Mouse (Mus musculus) ES-E14 (cell line): ENCODE measurements around the gene Foxn3. TPM values are rescaled to one million over a fixed set of nuclear protein-coding genes. Genes with fewer than 3 reads are reported as not detected.

Experiments used
- DNase-seq: peaks from one replicate; pipeline ENCODE4 v3.0.0-alpha.2; 2013; ENCODE audit warnings: low read depth, low spot score
- H3K27ac ChIP-seq: 2 replicates; pipeline ENCODE4 v1.5.1; 2012; ENCODE audit warnings: low read depth, mild to moderate bottlenecking, low read length, moderate library complexity, mixed read lengths; ENCODE audit not compliant: poor library complexity, insufficient read depth, severe bottlenecking
- H3K36me3 ChIP-seq: 2 replicates; pipeline ENCODE4 v1.6.1; 2012; ENCODE audit warnings: mild to moderate bottlenecking, low read length, moderate library complexity, mixed read lengths; ENCODE audit not compliant: control insufficient read depth, poor library complexity, insufficient read depth, severe bottlenecking
- H3K4me1 ChIP-seq, 2 experiments: fragments of 150-350 bp in 1 of 2; sonication (generic) in 1 of 2; 2 replicates each; pipeline ENCODE4 v1.6.1; 2012; ENCODE audit warnings: low read length in 2 of 2, mild to moderate bottlenecking in 1 of 2, mixed read lengths in 1 of 2; ENCODE audit not compliant: control insufficient read depth in 2 of 2, insufficient read depth in 2 of 2, poor library complexity in 1 of 2
- H3K4me3 ChIP-seq, 2 experiments: fragments of 150-350 bp in 1 of 2; sonication (generic) in 1 of 2; 2 replicates each; pipeline ENCODE4 v1.5.1; 2012; ENCODE audit warnings: low read length in 2 of 2, low read depth in 1 of 2, mild to moderate bottlenecking in 1 of 2, mixed read lengths in 1 of 2; ENCODE audit not compliant: insufficient read depth in 1 of 2, poor library complexity in 1 of 2, severe bottlenecking in 1 of 2
- H3K9ac ChIP-seq: 2 replicates; pipeline ENCODE4 v1.6.1; 2012; ENCODE audit warnings: low read depth, mild to moderate bottlenecking, low read length, mixed read lengths; ENCODE audit not compliant: poor library complexity, insufficient read depth, severe bottlenecking
- H3K9me3 ChIP-seq: fragments of 150-350 bp; sonication (generic); 2 replicates; pipeline ENCODE4 v1.6.1; 2012; ENCODE audit warnings: low read depth, mild to moderate bottlenecking, low read length; ENCODE audit not compliant: control insufficient read depth, insufficient read depth
- CHD2 ChIP-seq: IDR thresholded peaks from 2 replicates; pipeline ENCODE4 v1.6.1; 2014; ENCODE audit warnings: mild to moderate bottlenecking, low read depth, low read length, inconsistent platforms
- HCFC1 ChIP-seq: IDR thresholded peaks from 2 replicates; pipeline ENCODE4 v1.6.1; 2012; ENCODE audit warnings: low read length, inconsistent platforms, borderline replicate concordance; ENCODE audit not compliant: insufficient read depth
- MAFK ChIP-seq: IDR thresholded peaks from 2 replicates; pipeline ENCODE4 v1.6.1; 2014; ENCODE audit warnings: mild to moderate bottlenecking, low read depth, low read length, inconsistent platforms; ENCODE audit not compliant: insufficient read depth
- ZC3H11A ChIP-seq: IDR thresholded peaks from 2 replicates; pipeline ENCODE4 v1.6.1; 2012; ENCODE audit warnings: low read depth, mild to moderate bottlenecking, inconsistent platforms, low read length, borderline replicate concordance
- ZNF384 ChIP-seq: IDR thresholded peaks from 2 replicates; pipeline ENCODE4 v1.6.1; 2012; ENCODE audit warnings: low read depth, low read length, inconsistent platforms
- in situ Hi-C, 2 experiments: fragments of 600-800 bp; cut with MboI; formaldehyde crosslinking; loops; one replicate each; pipeline ENCODE4 v1.15.1; 2025; ENCODE audit warnings: low sequenced_read_pairs in 2 of 2, inconsistent platforms in 1 of 2; ENCODE audit not compliant: unreplicated experiment in 2 of 2
- total RNA-seq: library from RNA; depleted of rRNA; stranded (reverse); fragments of 300-350 nt; gene quantifications from 2 replicates; pipeline ENCODE4 v1.2.3, GENCODE M21; 2012

Foxn3 gene
- total RNA-seq, 1 experiment = 34.6 TPM

DNA sequence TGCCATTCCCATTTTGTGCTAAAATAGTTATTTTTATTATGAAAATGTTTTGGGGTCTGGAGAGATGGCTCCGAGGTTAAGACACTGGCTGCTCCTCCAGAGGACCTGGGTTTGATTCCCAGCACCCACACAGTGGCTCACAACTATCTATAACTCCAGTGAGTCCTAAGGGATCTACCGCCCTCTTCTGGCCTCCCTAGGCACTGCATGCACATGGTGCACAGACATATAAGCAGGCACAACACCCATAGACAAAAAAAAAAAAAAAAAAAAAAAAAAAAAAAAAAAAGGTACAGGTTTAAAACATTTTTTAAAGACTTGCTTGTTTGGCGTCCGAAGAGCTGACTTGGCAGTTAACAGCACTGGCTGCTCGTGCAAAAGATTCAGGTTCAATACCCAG, 391.2 kb downstream of the Foxn3 start:
- no peak overlapping the region for H3K9ac ChIP-seq
- in situ Hi-C loops = no loop called here
- no peak overlapping the region for H3K27ac ChIP-seq
- TF ChIP-seq ZNF384 (peak; percentile 90), MAFK (no peak), HCFC1 (no peak), ZC3H11A (peak; percentile 51; the same call in 1 of the 2 replicates)
- H3K4me3 ChIP-seq = no peak overlapping the region
- H3K9me3 ChIP-seq = no peaks in the 10 kb centered on the region
- H3K36me3 ChIP-seq = no peaks in the 10 kb centered on the region
- no peaks in the 10 kb centered on the region for H3K4me1 ChIP-seq
- peak; percentile 34 for DNase-seq

DNA sequence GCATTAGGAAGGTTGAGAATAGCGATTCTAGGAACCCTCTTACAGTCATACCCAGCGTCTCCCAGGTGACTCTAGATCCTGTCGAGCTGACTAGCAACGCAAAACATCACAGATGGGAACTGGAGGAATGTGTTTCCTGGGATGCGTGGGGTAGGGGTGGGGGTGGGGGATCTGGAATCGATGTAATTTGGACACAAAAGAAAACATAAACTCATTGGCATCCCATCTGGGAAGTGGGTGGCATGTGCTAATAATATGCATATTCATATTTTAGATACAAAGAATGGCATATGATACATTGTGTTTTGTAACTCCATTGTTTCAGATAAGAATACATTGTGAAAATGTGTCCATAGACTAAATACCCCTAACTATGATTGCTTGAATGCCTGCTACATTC, 393.5 kb downstream of the Foxn3 start:
- no peak overlapping the region for H3K4me3 ChIP-seq
- H3K27ac ChIP-seq = no peak overlapping the region
- H3K4me1 ChIP-seq = no peaks in the 10 kb centered on the region
- in situ Hi-C loops = no loop called here
- TF ChIP-seq HCFC1 (no peak), MAFK (no peak), CHD2 (no peak), ZC3H11A (no peak)
- no peaks in the 10 kb centered on the region for H3K36me3 ChIP-seq
- H3K9me3 ChIP-seq = no peaks in the 10 kb centered on the region
- DNase-seq = no peak
- no peak overlapping the region for H3K9ac ChIP-seq

DNA sequence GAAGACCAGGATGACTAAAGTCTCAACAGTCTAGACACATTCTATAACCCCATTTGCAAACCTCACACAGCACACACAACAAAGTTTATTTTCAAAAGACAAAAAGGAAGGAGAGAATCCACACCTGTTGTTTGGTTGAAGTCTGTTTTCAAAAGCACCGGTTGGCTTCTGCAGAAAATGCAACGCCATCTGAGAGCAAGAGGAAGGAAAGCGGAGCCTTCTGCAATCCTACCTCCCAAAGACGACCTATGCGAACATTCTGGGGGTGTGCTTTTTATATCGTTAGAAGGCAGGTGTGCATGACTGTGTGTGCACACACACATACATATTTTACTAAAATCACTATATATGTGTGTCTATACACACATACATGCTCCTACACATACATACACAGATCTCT, 397.3 kb downstream of the Foxn3 start:
- TF ChIP-seq ZC3H11A (no peak), ZNF384 (no peak), MAFK (no peak), CHD2 (no peak), HCFC1 (no peak)
- peaks cover 0 to 5% of the 10 kb centered on the region in 2 experiments; a peak in 1 of 4 replicates for H3K4me1 ChIP-seq
- DNase-seq = no peak

DNA sequence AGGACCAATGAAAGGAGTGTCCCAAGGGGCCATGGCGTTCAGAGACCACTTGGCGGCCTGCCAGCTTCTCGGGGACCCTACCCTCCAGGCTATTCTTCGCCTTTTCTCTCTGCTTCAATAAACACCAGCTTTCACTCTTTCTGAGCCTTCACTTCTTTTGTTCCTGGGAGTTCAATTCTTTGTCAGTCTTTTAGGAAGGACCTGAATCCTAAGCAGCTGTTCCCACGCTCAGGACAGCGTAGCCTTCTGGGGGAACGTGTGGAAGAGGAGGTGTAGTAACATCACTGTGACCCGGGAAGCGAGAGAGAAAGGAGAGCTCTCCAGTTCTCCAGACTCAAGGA, 400.1 kb downstream of the Foxn3 start:
- Histone ChIP-seq H3K36me3 (no peaks in the 10 kb centered on the region), H3K9ac (no peak overlapping the region), H3K9me3 (no peaks in the 10 kb centered on the region), H3K4me1 (peaks cover 0 to 5% of the 10 kb centered on the region in 2 experiments; a peak in 1 of 4 replicates), H3K4me3 (no peak overlapping the region), H3K27ac (no peak overlapping the region)
- TF ChIP-seq CHD2 (no peak), ZNF384 (no peak), MAFK (no peak), HCFC1 (no peak), ZC3H11A (no peak)
- in situ Hi-C loops = no loop called here
- DNase-seq = no peak

More for the DNA sequence above, 397.3 kb downstream of the Foxn3 start:
- Histone ChIP-seq H3K9me3 (no peaks in the 10 kb centered on the region), H3K4me3 (no peak overlapping the region), H3K9ac (no peak overlapping the region), H3K27ac (no peak overlapping the region), H3K36me3 (no peaks in the 10 kb centered on the region)
- in situ Hi-C loops = no loop called here

DNA sequence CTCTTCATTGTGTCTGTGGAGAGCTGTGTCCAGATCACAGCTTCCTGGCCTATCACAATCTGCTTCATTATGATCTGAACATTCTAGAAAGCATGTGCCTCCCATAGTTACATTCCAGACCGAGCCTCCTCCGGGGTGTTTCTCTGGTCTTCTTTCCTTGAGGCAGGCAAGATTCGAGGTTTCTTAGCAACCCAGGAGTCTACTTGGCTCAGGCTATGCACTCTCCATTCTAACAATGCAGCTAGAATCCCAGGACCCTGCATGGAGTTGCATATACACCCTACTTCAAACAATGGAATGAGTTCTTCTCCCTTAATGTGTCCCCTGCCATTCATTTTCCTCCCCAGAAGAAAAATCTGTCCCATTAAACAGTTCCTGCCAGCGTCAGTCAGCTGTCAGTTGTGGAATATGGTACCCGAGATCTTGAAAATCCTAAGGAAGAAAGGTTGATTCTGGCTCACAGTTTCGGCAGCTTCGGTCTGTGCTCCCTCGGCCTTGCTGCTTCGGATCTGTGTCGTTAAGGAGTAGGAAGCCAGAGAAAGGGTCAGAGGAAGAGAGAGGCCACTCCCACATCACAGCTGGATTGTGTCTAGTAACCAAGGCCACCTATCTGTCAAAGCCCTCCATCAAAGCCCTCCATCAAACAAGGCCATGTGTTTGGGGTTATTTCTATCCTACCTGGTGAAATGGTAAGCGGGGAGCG, 400.6 kb downstream of the Foxn3 start:
- in situ Hi-C loops = no loop called here
- DNase-seq = no peak
- Histone ChIP-seq H3K9ac (no peak overlapping the region), H3K27ac (no peak overlapping the region), H3K9me3 (no peaks in the 10 kb centered on the region), H3K36me3 (no peaks in the 10 kb centered on the region), H3K4me3 (no peak overlapping the region), H3K4me1 (peaks cover 0 to 5% of the 10 kb centered on the region in 2 experiments; a peak in 1 of 4 replicates)
- no peak for TF ChIP-seq CHD2
- no peak for TF ChIP-seq MAFK
